ENCODE assay signal across 8 mouse cellular contexts in genomic region chr11:76253145-76253917, GRCm38 (mm10). TPM values are rescaled to one million over a fixed set of nuclear protein-coding genes. Genes with fewer than 3 reads are reported as not detected.
DNase-seq lines count a peak whose midpoint lies in the region; ATAC-seq and TF ChIP-seq lines count a peak whose summit lies in the region.

No protein-coding gene starts in this region.

- intact Hi-C loops in heart, postnatal 36 days (cut with DNase I), result loop anchor here (1.0 to 2.0 kb wide), 3 partner anchors 149 to 201 kb away; partner anchors contain the start of gene Timm22

- TF ChIP-seq CTCF in E14TG2a.4 (conservative IDR thresholded peaks at IDR 0.05; ENCODE audit: low read length), result peak; percentile 84
- TF ChIP-seq CTCF in lung, embryonic 14.5 days (IDR thresholded peaks at IDR 0.05; ENCODE audit: low read depth), result peak; percentile 91
- TF ChIP-seq CTCF in olfactory bulb, adult 2 months (IDR thresholded peaks at IDR 0.05; ENCODE audit: insufficient read depth, low read depth, low read length), result peak; percentile 66

- peaks cover 21% of the 10 kb centered on the region for H3K4me1 ChIP-seq in E14TG2a.4 (replicated peaks; ENCODE audit: low read depth, low read length)
- peaks cover 27% of the 10 kb centered on the region for H3K4me1 ChIP-seq in forebrain, embryonic 13.5 days
- no peaks in the 10 kb centered on the region for H3K4me1 ChIP-seq in lung, embryonic 14.5 days (ENCODE audit: insufficient read depth)
- H3K4me1 ChIP-seq in olfactory bulb, adult 2 months (ENCODE audit: control insufficient read depth, insufficient read depth, low read length), result peaks cover 31% of the 10 kb centered on the region

- 0 out of 2 replicates have a peak, but pooled peaks cover 5% of the 10 kb centered on the region for H3K27me3 ChIP-seq in E14TG2a.4 (ENCODE audit: insufficient read depth, low read length)
- H3K27me3 ChIP-seq in forebrain, embryonic 13.5 days, result no peaks in the 10 kb centered on the region
- H3K27me3 ChIP-seq in lung, embryonic 14.5 days (ENCODE audit: insufficient read depth, low read length), result no peaks in the 10 kb centered on the region

- no peak overlapping the region for H3K27ac ChIP-seq in forebrain, embryonic 13.5 days
- peak overlapping the region; percentile 47; the same call in 1 of the 2 replicates for H3K27ac ChIP-seq in lung, embryonic 14.5 days (ENCODE audit: low read depth)
- H3K27ac ChIP-seq in olfactory bulb, adult 2 months (ENCODE audit: insufficient read depth, low read depth, low read length), result no peak overlapping the region

- peak; percentile 86 to 91 for DNase-seq in heart, postnatal 36 days
- peak; percentile 91 for DNase-seq in layer of hippocampus, adult 11-12 months (ENCODE audit: low spot score)
- peak; percentile 95 for DNase-seq in lung, embryonic 14.5 days
- DNase-seq in thymus, adult 18-20 months, result peak; percentile 48 to 52

- peaks cover 61% of the 10 kb centered on the region for H3K36me3 ChIP-seq in E14TG2a.4 (ENCODE audit: insufficient read depth, low read length)
- H3K36me3 ChIP-seq in forebrain, embryonic 13.5 days (ENCODE audit: poor library complexity, severe bottlenecking), result peaks cover 29% of the 10 kb centered on the region
- peaks cover 34% of the 10 kb centered on the region for H3K36me3 ChIP-seq in lung, embryonic 14.5 days (ENCODE audit: insufficient read depth)

- H3K9ac ChIP-seq in forebrain, embryonic 13.5 days, result no peak overlapping the region
- H3K9ac ChIP-seq in lung, embryonic 14.5 days, result no peak overlapping the region

- H3K4me3 ChIP-seq in E14TG2a.4 (replicated peaks; ENCODE audit: low read length), result no peak overlapping the region
- no peak overlapping the region for H3K4me3 ChIP-seq in forebrain, embryonic 13.5 days
- H3K4me3 ChIP-seq in lung, embryonic 14.5 days (ENCODE audit: low read depth, low read length), result no peak overlapping the region
- no peak overlapping the region for H3K4me3 ChIP-seq in olfactory bulb, adult 2 months (ENCODE audit: insufficient read depth, low read depth, low read length)

- no peak for TF ChIP-seq POLR2A in olfactory bulb, adult 2 months (IDR thresholded peaks at IDR 0.05; ENCODE audit: insufficient read depth, low read depth, low read length)

- no peaks in the 10 kb centered on the region for H3K9me3 ChIP-seq in E14TG2a.4 (ENCODE audit: low read length)
- H3K9me3 ChIP-seq in forebrain, embryonic 13.5 days (replicated peaks), result no peaks in the 10 kb centered on the region
- H3K9me3 ChIP-seq in lung, embryonic 14.5 days (ENCODE audit: low read depth, low read length), result no peaks in the 10 kb centered on the region

- ATAC-seq in cerebellum, adult (ENCODE audit: insufficient number of reproducible peaks, low FRiP score, low TSS enrichment), result 0 out of 2 replicates have a peak, but pooled peaks have one; percentile 47
- ATAC-seq in forebrain, embryonic 13.5 days, result peak; percentile 89
- peak; percentile 81 for ATAC-seq in lung, embryonic 14.5 days (ENCODE audit: insufficient read depth)

- WGBS in forebrain, embryonic 13.5 days, result 57% methylated on average over 5 of the region's 5 CpGs
- WGBS in lung, embryonic 14.5 days, result 34% methylated on average over 5 of the region's 5 CpGs
- WGBS in olfactory bulb, adult 2 months, result 33% methylated on average over 5 of the region's 5 CpGs

- H3K4me2 ChIP-seq in forebrain, embryonic 13.5 days, result no peak overlapping the region
- H3K4me2 ChIP-seq in lung, embryonic 14.5 days, result no peak overlapping the region

RNA-seq across cellular contexts. Expression of gene Glod4, which starts 9.8 kb away (rescaled TPM):
- 129 and 133 TPM in 2 replicates for polyA plus RNA-seq in forebrain, embryonic 13.5 days (2015; fragmentation: Nextera tagmentation; extraction: Ambion mirVana)
- 10 to 100 TPM; 39.4 to 40.1 TPM for total RNA-seq in heart, postnatal 36 days (2021)
- 131 and 152 TPM in 2 replicates for polyA plus RNA-seq in lung, embryonic 14.5 days (2014; fragmentation: Nextera tagmentation; extraction: Ambion mirVana)
- polyA plus RNA-seq in olfactory bulb, adult 2 months (2012; ENCODE audit: insufficient read depth, insufficient read length, low replicate concordance, missing spikeins), result not detected in 2 replicates

RNA-seq across cellular contexts. Expression of gene Mrm3, which starts 9.8 kb away (rescaled TPM):
- polyA plus RNA-seq in forebrain, embryonic 13.5 days (2015; fragmentation: Nextera tagmentation; extraction: Ambion mirVana), result 20.4 and 23.8 TPM in 2 replicates
- 10 to 100 TPM; 20.5 to 27.9 TPM for total RNA-seq in heart, postnatal 36 days (2021)
- polyA plus RNA-seq in lung, embryonic 14.5 days (2014; fragmentation: Nextera tagmentation; extraction: Ambion mirVana), result 21.7 and 24.3 TPM in 2 replicates
- polyA plus RNA-seq in olfactory bulb, adult 2 months (2012; ENCODE audit: insufficient read depth, insufficient read length, low replicate concordance, missing spikeins), result not detected in 2 replicates

RNA-seq across cellular contexts. Expression of gene Gemin4, which starts 35.9 kb away (rescaled TPM):
- 18.3 and 29.0 TPM in 2 replicates for polyA plus RNA-seq in forebrain, embryonic 13.5 days (2015; fragmentation: Nextera tagmentation; extraction: Ambion mirVana)
- total RNA-seq in heart, postnatal 36 days (2021), result 1 to 10 TPM; 2.3 to 4.5 TPM
- 45.6 and 45.8 TPM in 2 replicates for polyA plus RNA-seq in lung, embryonic 14.5 days (2014; fragmentation: Nextera tagmentation; extraction: Ambion mirVana)
- polyA plus RNA-seq in olfactory bulb, adult 2 months (2012; ENCODE audit: insufficient read depth, insufficient read length, low replicate concordance, missing spikeins), result not detected in 2 replicates

RNA-seq across cellular contexts. Expression of gene Dbil5, which starts 35.9 kb away (rescaled TPM):
- polyA plus RNA-seq in forebrain, embryonic 13.5 days (2015; fragmentation: Nextera tagmentation; extraction: Ambion mirVana), result 0.89 TPM in 1 of 2 replicates, not detected in the other
- total RNA-seq in heart, postnatal 36 days (2021), result under 1 TPM in 1 of 2 experiments, not detected in 1; 0.49 TPM
- 0.60 and 1.6 TPM in 2 replicates for polyA plus RNA-seq in lung, embryonic 14.5 days (2014; fragmentation: Nextera tagmentation; extraction: Ambion mirVana)
- not detected in 2 replicates for polyA plus RNA-seq in olfactory bulb, adult 2 months (2012; ENCODE audit: insufficient read depth, insufficient read length, low replicate concordance, missing spikeins)

Comparison
In these comparisons a context has a peak if more than half of its experiments do, and no peak if none do; other contexts are left out.
1. RNA of gene Glod4, which starts 9.8 kb away (polyA plus RNA-seq): 131 to 152 TPM in lung, embryonic 14.5 days and 129 to 133 TPM in forebrain, embryonic 13.5 days; not detected in olfactory bulb, adult 2 months; every median in the first group is over 100 times any median in the second.
2. RNA of gene Gemin4, which starts 35.9 kb away (polyA plus RNA-seq): 45.6 to 45.8 TPM in lung, embryonic 14.5 days and 18.3 to 29.0 TPM in forebrain, embryonic 13.5 days; not detected in olfactory bulb, adult 2 months; every median in the first group is over 10 times any median in the second.
3. Peak in every context shown above with its lines, with median percentiles within 50 percentile points of each other: CTCF ChIP-seq, ATAC-seq and DNase-seq.